13 mouse cellular contexts compared by ENCODE assay signal in the genomic region with DNA sequence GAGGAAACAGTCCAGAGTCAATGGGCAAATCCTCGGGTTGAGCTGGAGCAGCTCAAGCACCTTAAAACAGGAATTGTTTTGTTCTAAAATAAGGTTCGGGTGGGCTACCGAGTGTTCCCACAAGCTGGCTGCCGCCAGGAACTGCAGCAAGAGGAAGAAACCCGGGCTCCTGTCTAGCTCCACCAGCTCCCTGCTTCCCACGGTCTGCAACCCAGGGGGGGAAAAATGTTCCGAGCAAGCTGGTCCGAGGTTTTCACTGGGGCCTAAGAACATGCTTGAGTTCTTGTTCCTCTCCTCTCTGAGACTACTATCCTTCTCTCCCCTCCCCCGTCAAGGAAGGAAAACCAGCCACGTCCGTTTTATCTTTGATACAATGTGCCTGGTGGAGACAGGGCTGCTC.
A peak's percentile ranks its signal among the peaks of the same experiment; 100 is the strongest.
DNase-seq lines count a peak whose midpoint lies in the region; ATAC-seq lines count a peak whose summit lies in the region.
"Had no signal": no experiment of that assay in that cellular context is flagged by ENCODE, and none has a peak within 500 bp of the region (broad histone marks: within the 10 kb centered on the region; RNA-seq: fewer than 3 reads in every experiment).

No protein-coding gene starts in this region.

- H3K27ac ChIP-seq in heart, embryonic 11.5 days (ENCODE audit: low read depth, low read length): peak overlapping the region; percentile 42; the same call in 1 of the 2 replicates
- H3K27ac ChIP-seq in embryonic facial prominence, embryonic 14.5 days (replicated peaks; ENCODE audit: low read depth, low read length): 0 out of 2 replicates have a peak overlapping the region, but pooled peaks have one; percentile 34

- no peak for DNase-seq in heart, adult 18-20 months
- peak; percentile 19 to 20 for DNase-seq in left cerebral cortex, postnatal 36 days (ENCODE audit: low spot score in 2 of 2)
- no peak for DNase-seq in left cerebral cortex, postnatal 4 days
- DNase-seq in 416B (ENCODE audit: low read depth): peak; percentile 25
- no peak for DNase-seq in embryonic facial prominence, embryonic 14.5 days (ENCODE audit: low spot score)
- DNase-seq in thymus, postnatal 25 days: no peak
- DNase-seq in adrenal gland, postnatal 14 days: no peak
- DNase-seq: cerebellum, adult 9-10 months; layer of hippocampus, adult 9-11 months had no signal

- ATAC-seq in heart, embryonic 11.5 days (replicated peaks; ENCODE audit: insufficient number of reproducible peaks, low FRiP score, low TSS enrichment): no peak
- ATAC-seq in embryonic facial prominence, embryonic 14.5 days (ENCODE audit: low read depth): no peak
- ATAC-seq: CD4-positive, CD25-positive, alpha-beta regulatory T cell, adult 4 months; Patski had no signal

- H3K4me2 ChIP-seq in heart, embryonic 11.5 days: peak overlapping the region; percentile 43
- peak overlapping the region; percentile 18; the same call in 1 of the 2 replicates for H3K4me2 ChIP-seq in embryonic facial prominence, embryonic 14.5 days (ENCODE audit: low read depth, low read length)

- WGBS in heart, embryonic 11.5 days (ENCODE audit: insufficient replicate concordance): 16% methylated on average over 11 of the region's 11 CpGs
- 28% methylated on average over 11 of the region's 11 CpGs for WGBS in embryonic facial prominence, embryonic 14.5 days

- intact Hi-C loops in left cerebral cortex, postnatal 36 days (cut with DNase I): loop anchor here (5.0 kb wide), 1 partner anchor 42 kb away; no protein-coding TSS in a partner anchor
- intact Hi-C loops in left cerebral cortex, postnatal 4 days (cut with DNase I): no loop called here

- H3K36me3 ChIP-seq in heart, embryonic 11.5 days (ENCODE audit: control insufficient read depth, insufficient read depth, low read length): no peaks in the 10 kb centered on the region
- H3K36me3 ChIP-seq in embryonic facial prominence, embryonic 14.5 days (ENCODE audit: control insufficient read depth, insufficient read depth, low read length): no peaks in the 10 kb centered on the region

- H3K9ac ChIP-seq in heart, embryonic 11.5 days (ENCODE audit: low read depth, low read length): peak overlapping the region; percentile 13; the same call in 1 of the 2 replicates
- no peak overlapping the region for H3K9ac ChIP-seq in embryonic facial prominence, embryonic 14.5 days (ENCODE audit: low read depth, low read length)

- no peaks in the 10 kb centered on the region for H3K27me3 ChIP-seq in heart, embryonic 11.5 days (ENCODE audit: control insufficient read depth, insufficient read depth, low read length)
- H3K27me3 ChIP-seq in embryonic facial prominence, embryonic 14.5 days (replicated peaks; ENCODE audit: control insufficient read depth, insufficient read depth, low read length): no peaks in the 10 kb centered on the region
- H3K27me3 ChIP-seq: Patski had no signal

- peaks cover 54% of the 10 kb centered on the region for H3K4me1 ChIP-seq in heart, embryonic 11.5 days (ENCODE audit: control insufficient read depth, insufficient read depth, low read length)
- H3K4me1 ChIP-seq in embryonic facial prominence, embryonic 14.5 days (ENCODE audit: control insufficient read depth, insufficient read depth, low read length): peaks cover 56% of the 10 kb centered on the region

- H3K4me3 ChIP-seq in heart, embryonic 11.5 days (ENCODE audit: low read depth, low read length): no peak overlapping the region
- no peak overlapping the region for H3K4me3 ChIP-seq in embryonic facial prominence, embryonic 14.5 days (ENCODE audit: low read depth, low read length)
- H3K4me3 ChIP-seq: myocyte had no signal

- H3K9me3 ChIP-seq in heart, embryonic 11.5 days (replicated peaks; ENCODE audit: control insufficient read depth, low read length): no peaks in the 10 kb centered on the region
- H3K9me3 ChIP-seq in embryonic facial prominence, embryonic 14.5 days (ENCODE audit: control insufficient read depth, low read length): no peaks in the 10 kb centered on the region

Comparison
In these comparisons a context has a peak if more than half of its experiments do, and no peak if none do; other contexts are left out.
1. DNase-seq: peak in left cerebral cortex, postnatal 36 days (2 of 2) and 416B (single experiment); none in heart, adult 18-20 months (0 of 2), left cerebral cortex, postnatal 4 days (single experiment), embryonic facial prominence, embryonic 14.5 days (single experiment), thymus, postnatal 25 days (single experiment) and adrenal gland, postnatal 14 days (single experiment).